In genomic region chr9:56133970-56134369, GRCm38 (mm10) we compare ENCODE assay signal across 20 mouse cellular contexts. TPM values are rescaled to one million over a fixed set of nuclear protein-coding genes. Genes with fewer than 3 reads are reported as not detected.
DNase-seq lines count a peak whose midpoint lies in the region; ATAC-seq and TF ChIP-seq lines count a peak whose summit lies in the region.
"Had no signal": no experiment of that assay in that cellular context is flagged by ENCODE, and none has a peak within 500 bp of the region (broad histone marks: within the 10 kb centered on the region; RNA-seq: fewer than 3 reads in every experiment).

No protein-coding gene starts in this region.

- H3K9me3 ChIP-seq in embryonic facial prominence, embryonic 15.5 days (replicated peaks): no peaks in the 10 kb centered on the region
- no peaks in the 10 kb centered on the region for H3K9me3 ChIP-seq in embryonic facial prominence, embryonic 10.5 days
- no peaks in the 10 kb centered on the region for H3K9me3 ChIP-seq in heart, embryonic 15.5 days (replicated peaks)
- no peaks in the 10 kb centered on the region for H3K9me3 ChIP-seq in limb, embryonic 15.5 days
- no peaks in the 10 kb centered on the region for H3K9me3 ChIP-seq in limb, embryonic 10.5 days (replicated peaks)
- H3K9me3 ChIP-seq in stomach, postnatal 0 days (ENCODE audit: control insufficient read depth, low read length): no peaks in the 10 kb centered on the region
- H3K9me3 ChIP-seq: embryonic facial prominence, embryonic 12.5 days; forebrain, embryonic 12.5 days; hindbrain, embryonic 13.5 days had no signal

- 81% methylated on average over 5 of the region's 5 CpGs for WGBS in embryonic facial prominence, embryonic 15.5 days
- WGBS in embryonic facial prominence, embryonic 10.5 days: 89% methylated on average over 5 of the region's 5 CpGs
- WGBS in heart, embryonic 15.5 days: 49% methylated on average over 5 of the region's 5 CpGs
- 82% methylated on average over 5 of the region's 5 CpGs for WGBS in limb, embryonic 15.5 days
- 95% methylated on average over 5 of the region's 5 CpGs for WGBS in limb, embryonic 10.5 days
- 65% methylated on average over 5 of the region's 5 CpGs for WGBS in stomach, postnatal 0 days

- no peak for ATAC-seq in embryonic facial prominence, embryonic 15.5 days (ENCODE audit: insufficient number of reproducible peaks, low FRiP score, low TSS enrichment, low read depth)
- no peak for ATAC-seq in heart, embryonic 15.5 days (replicated peaks; ENCODE audit: insufficient number of reproducible peaks, insufficient read depth, low FRiP score, low read depth)
- no peak for ATAC-seq in limb, embryonic 15.5 days (ENCODE audit: insufficient number of reproducible peaks, low FRiP score, low TSS enrichment, low read depth)
- ATAC-seq in stomach, postnatal 0 days (ENCODE audit: low FRiP score, low TSS enrichment): no peak
- ATAC-seq: forebrain, embryonic 16.5 days; hindbrain, postnatal 0 days had no signal

- H3K27me3 ChIP-seq in embryonic facial prominence, embryonic 15.5 days: no peaks in the 10 kb centered on the region
- no peaks in the 10 kb centered on the region for H3K27me3 ChIP-seq in embryonic facial prominence, embryonic 10.5 days (replicated peaks; ENCODE audit: low read depth, poor library complexity, severe bottlenecking)
- no peaks in the 10 kb centered on the region for H3K27me3 ChIP-seq in heart, embryonic 15.5 days
- H3K27me3 ChIP-seq in limb, embryonic 15.5 days: no peaks in the 10 kb centered on the region
- H3K27me3 ChIP-seq in limb, embryonic 10.5 days (ENCODE audit: low read depth, poor library complexity, severe bottlenecking): no peaks in the 10 kb centered on the region
- no peaks in the 10 kb centered on the region for H3K27me3 ChIP-seq in stomach, postnatal 0 days (ENCODE audit: control insufficient read depth, insufficient read depth, low read length)
- H3K27me3 ChIP-seq: embryonic facial prominence, embryonic 12.5 days; forebrain, embryonic 12.5 days; hindbrain, embryonic 13.5 days had no signal

- H3K4me3 ChIP-seq in embryonic facial prominence, embryonic 15.5 days (replicated peaks): no peak overlapping the region
- no peak overlapping the region for H3K4me3 ChIP-seq in embryonic facial prominence, embryonic 10.5 days
- no peak overlapping the region for H3K4me3 ChIP-seq in heart, embryonic 15.5 days
- H3K4me3 ChIP-seq in limb, embryonic 15.5 days: no peak overlapping the region
- H3K4me3 ChIP-seq in limb, embryonic 10.5 days: no peak overlapping the region
- H3K4me3 ChIP-seq in stomach, postnatal 0 days (ENCODE audit: low read depth, low read length): no peak overlapping the region
- H3K4me3 ChIP-seq: embryonic facial prominence, embryonic 12.5 days; forebrain, embryonic 12.5 days; hindbrain, embryonic 13.5 days had no signal

- 0 out of 2 replicates have a peak overlapping the region, but pooled peaks have one; percentile 22 for H3K27ac ChIP-seq in embryonic facial prominence, embryonic 15.5 days (replicated peaks)
- no peak overlapping the region for H3K27ac ChIP-seq in embryonic facial prominence, embryonic 10.5 days (replicated peaks)
- H3K27ac ChIP-seq in heart, embryonic 15.5 days: peak overlapping the region; percentile 71
- peak overlapping the region; percentile 17; the same call in 1 of the 2 replicates for H3K27ac ChIP-seq in limb, embryonic 15.5 days
- no peak overlapping the region for H3K27ac ChIP-seq in limb, embryonic 10.5 days
- peak overlapping the region; percentile 40 for H3K27ac ChIP-seq in stomach, postnatal 0 days (replicated peaks)
- H3K27ac ChIP-seq: embryonic facial prominence, embryonic 12.5 days; forebrain, embryonic 12.5 days; hindbrain, embryonic 13.5 days; hindbrain, postnatal 0 days had no signal

- no peak for DNase-seq in embryonic facial prominence, embryonic 10.5 days (ENCODE audit: low spot score)
- DNase-seq in heart, adult 8-10 months (ENCODE audit: low spot score): no peak
- no peak for DNase-seq in limb, embryonic 10.5 days (ENCODE audit: low spot score)
- DNase-seq in stomach, postnatal 0 days (ENCODE audit: low spot score): no peak
- no peak for DNase-seq in embryo, embryonic 11 days
- DNase-seq: adrenal gland, adult 8-10 months; adrenal gland, postnatal 36 days; cerebellum, adult 2 months; cerebellum, postnatal 10 days; gastrocnemius, postnatal 14 days; kidney, adult 8-10 months had no signal

- H3K4me2 ChIP-seq in embryonic facial prominence, embryonic 15.5 days (replicated peaks): no peak overlapping the region
- H3K4me2 ChIP-seq in heart, embryonic 15.5 days: no peak overlapping the region
- no peak overlapping the region; the same call in 1 of the 2 replicates for H3K4me2 ChIP-seq in limb, embryonic 15.5 days
- H3K4me2 ChIP-seq in stomach, postnatal 0 days (replicated peaks; ENCODE audit: low read depth): no peak overlapping the region
- H3K4me2 ChIP-seq: embryonic facial prominence, embryonic 12.5 days; forebrain, embryonic 12.5 days; heart, embryonic 11.5 days; hindbrain, embryonic 13.5 days had no signal

- H3K9ac ChIP-seq in embryonic facial prominence, embryonic 15.5 days: no peak overlapping the region
- no peak overlapping the region for H3K9ac ChIP-seq in heart, embryonic 15.5 days
- no peak overlapping the region for H3K9ac ChIP-seq in limb, embryonic 15.5 days
- no peak overlapping the region for H3K9ac ChIP-seq in stomach, postnatal 0 days (ENCODE audit: low read length)
- H3K9ac ChIP-seq: embryonic facial prominence, embryonic 12.5 days; forebrain, embryonic 12.5 days; hindbrain, embryonic 13.5 days had no signal

- TF ChIP-seq CTCF in stomach, postnatal 0 days (IDR thresholded peaks at IDR 0.05; ENCODE audit: low read depth): no peak

- H3K4me1 ChIP-seq in embryonic facial prominence, embryonic 15.5 days: no peaks in the 10 kb centered on the region
- no peaks in the 10 kb centered on the region for H3K4me1 ChIP-seq in embryonic facial prominence, embryonic 10.5 days
- peaks cover 52% of the 10 kb centered on the region for H3K4me1 ChIP-seq in heart, embryonic 15.5 days (replicated peaks)
- 0 out of 2 replicates have a peak, but pooled peaks cover 4% of the 10 kb centered on the region for H3K4me1 ChIP-seq in limb, embryonic 15.5 days
- peaks cover 4% of the 10 kb centered on the region; the same call in 1 of the 2 replicates for H3K4me1 ChIP-seq in limb, embryonic 10.5 days
- peaks cover 3% of the 10 kb centered on the region; the same call in 1 of the 2 replicates for H3K4me1 ChIP-seq in stomach, postnatal 0 days (replicated peaks; ENCODE audit: control insufficient read depth, insufficient read depth)
- H3K4me1 ChIP-seq: forebrain, embryonic 12.5 days had no signal

- no peak for TF ChIP-seq EP300 in stomach, postnatal 0 days (optimal IDR thresholded peaks at IDR 0.05)

- H3K36me3 ChIP-seq in embryonic facial prominence, embryonic 15.5 days: peaks cover 73% of the 10 kb centered on the region
- H3K36me3 ChIP-seq in embryonic facial prominence, embryonic 10.5 days (replicated peaks): peaks cover 100% of the 10 kb centered on the region
- peaks cover 49% of the 10 kb centered on the region for H3K36me3 ChIP-seq in heart, embryonic 15.5 days
- H3K36me3 ChIP-seq in limb, embryonic 15.5 days: peaks cover 82% of the 10 kb centered on the region
- H3K36me3 ChIP-seq in limb, embryonic 10.5 days: peaks cover 98% of the 10 kb centered on the region
- peaks cover 14% of the 10 kb centered on the region for H3K36me3 ChIP-seq in stomach, postnatal 0 days (ENCODE audit: control insufficient read depth, insufficient read depth, low read length)

RNA-seq across cellular contexts. Expression of gene Tspan3, which starts 31.3 kb away (rescaled TPM):
- 495 and 497 TPM in 2 replicates for polyA plus RNA-seq in embryonic facial prominence, embryonic 15.5 days (2015; fragmentation: Nextera tagmentation; extraction: Ambion mirVana)
- 474 and 482 TPM in 2 replicates for polyA plus RNA-seq in embryonic facial prominence, embryonic 10.5 days (2016; fragmentation: Nextera tagmentation; extraction: Ambion mirVana)
- 378 and 426 TPM in 2 replicates for polyA plus RNA-seq in heart, embryonic 15.5 days (2015; fragmentation: Nextera tagmentation; extraction: Ambion mirVana)
- total RNA-seq in heart, adult 8-10 months (2022): 100 to 1,000 TPM; 189 to 223 (median 201) TPM
- polyA plus RNA-seq in limb, embryonic 15.5 days (2015; fragmentation: Nextera tagmentation; extraction: Ambion mirVana): 463 and 504 TPM in 2 replicates
- 410 and 450 TPM in 2 replicates for polyA plus RNA-seq in limb, embryonic 10.5 days (2016; fragmentation: Nextera tagmentation; extraction: Ambion mirVana)
- polyA plus RNA-seq in stomach, postnatal 0 days (2015; fragmentation: Nextera tagmentation; extraction: Ambion mirVana): 318 and 328 TPM in 2 replicates

RNA-seq across cellular contexts. Expression of gene Pstpip1, which starts 44.2 kb away (rescaled TPM):
- 4.6 and 4.8 TPM in 2 replicates for polyA plus RNA-seq in embryonic facial prominence, embryonic 15.5 days (2015; fragmentation: Nextera tagmentation; extraction: Ambion mirVana)
- polyA plus RNA-seq in embryonic facial prominence, embryonic 10.5 days (2016; fragmentation: Nextera tagmentation; extraction: Ambion mirVana): 0.49 and 1.00 TPM in 2 replicates
- polyA plus RNA-seq in heart, embryonic 15.5 days (2015; fragmentation: Nextera tagmentation; extraction: Ambion mirVana): 1.8 and 3.3 TPM in 2 replicates
- total RNA-seq in heart, adult 8-10 months (2022): 1 to 10 TPM in 3 of 4 experiments, under 1 TPM in 1; 0.97 to 2.0 (median 1.1) TPM
- 3.1 and 4.1 TPM in 2 replicates for polyA plus RNA-seq in limb, embryonic 15.5 days (2015; fragmentation: Nextera tagmentation; extraction: Ambion mirVana)
- 0.64 and 0.90 TPM in 2 replicates for polyA plus RNA-seq in limb, embryonic 10.5 days (2016; fragmentation: Nextera tagmentation; extraction: Ambion mirVana)
- 3.9 and 5.0 TPM in 2 replicates for polyA plus RNA-seq in stomach, postnatal 0 days (2015; fragmentation: Nextera tagmentation; extraction: Ambion mirVana)

Comparison
In these comparisons a context has a peak if more than half of its experiments do, and no peak if none do; other contexts are left out.
1. H3K27ac ChIP-seq: peak in embryonic facial prominence, embryonic 15.5 days (single experiment), heart, embryonic 15.5 days (single experiment), limb, embryonic 15.5 days (single experiment) and stomach, postnatal 0 days (single experiment); none in embryonic facial prominence, embryonic 10.5 days (single experiment) and limb, embryonic 10.5 days (single experiment).